Mouse (Mus musculus): ENCODE results near the gene Zfand6.

DNA sequence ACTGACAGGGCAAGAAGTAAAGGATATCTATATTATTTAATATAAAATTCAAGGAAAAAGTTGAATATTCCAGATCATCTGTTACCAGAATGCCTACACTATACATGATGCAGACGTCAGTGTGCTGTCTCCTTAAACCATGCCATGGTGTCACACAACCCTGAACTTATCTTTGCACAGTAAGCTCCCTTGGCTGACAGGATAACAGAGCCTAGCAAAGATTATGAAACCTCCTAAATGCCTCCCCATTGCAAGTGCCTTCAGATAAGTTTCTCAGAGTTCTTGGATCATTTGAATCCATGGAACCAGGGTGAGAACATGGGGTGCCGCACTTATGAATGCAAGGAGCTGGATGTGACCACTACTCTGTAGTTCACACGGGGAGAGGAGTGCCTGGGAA, 57.9 kb downstream of the Zfand6 start:
- TF ChIP-seq CTCF (IDR thresholded peaks at IDR 0.05; ENCODE audit: borderline replicate concordance, extremely low read depth, insufficient read depth, insufficient read length) (no peak), POLR2A (IDR thresholded peaks at IDR 0.05; ENCODE audit: borderline replicate concordance, extremely low read depth, insufficient read depth, insufficient read length, poor library complexity, severe bottlenecking) (no peak)
